Mouse (Mus musculus) cerebellum, postnatal 36 days (tissue): ENCODE measurements around the gene Pfkm.

Experiments used
- DNase-seq, 2 experiments: peaks; one replicate each; pipeline ENCODE4 v3.0.0; 2021 to 2022; ENCODE audit warnings: mixed read lengths in 2 of 2

Gene Pfkm

DNA sequence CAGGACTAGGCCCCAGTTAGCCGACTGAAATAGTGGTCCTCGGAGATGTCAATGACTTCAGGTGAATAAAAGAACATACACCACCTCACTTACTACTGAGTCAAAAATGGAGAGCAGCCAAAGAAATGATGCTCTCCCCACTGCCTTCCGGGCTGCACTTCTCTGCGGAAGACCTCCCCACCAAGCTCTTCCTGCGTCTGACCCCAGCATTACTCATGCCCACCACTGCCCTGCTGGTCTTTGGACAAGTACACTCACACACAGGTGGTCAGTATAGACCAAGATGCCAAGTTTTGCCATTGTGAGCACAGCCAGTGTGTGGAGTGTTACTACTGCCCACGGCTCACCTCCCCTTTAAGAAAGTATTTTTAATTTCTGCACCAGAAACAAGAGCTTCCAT, 10.0 kb downstream of the Pfkm start:
- DNase-seq = no peak

GRCm38 (mm10) chr15:98106506-98106905, 14.1 kb downstream of the Pfkm start:
- no peak for DNase-seq

GRCm38 (mm10) chr15:98107230-98107629, 14.8 kb downstream of the Pfkm start:
- no peak for DNase-seq

- no peak for DNase-seq
Observed at GRCm38 (mm10) chr15:98107703-98108296, 15.4 kb downstream of the Pfkm start.

DNA sequence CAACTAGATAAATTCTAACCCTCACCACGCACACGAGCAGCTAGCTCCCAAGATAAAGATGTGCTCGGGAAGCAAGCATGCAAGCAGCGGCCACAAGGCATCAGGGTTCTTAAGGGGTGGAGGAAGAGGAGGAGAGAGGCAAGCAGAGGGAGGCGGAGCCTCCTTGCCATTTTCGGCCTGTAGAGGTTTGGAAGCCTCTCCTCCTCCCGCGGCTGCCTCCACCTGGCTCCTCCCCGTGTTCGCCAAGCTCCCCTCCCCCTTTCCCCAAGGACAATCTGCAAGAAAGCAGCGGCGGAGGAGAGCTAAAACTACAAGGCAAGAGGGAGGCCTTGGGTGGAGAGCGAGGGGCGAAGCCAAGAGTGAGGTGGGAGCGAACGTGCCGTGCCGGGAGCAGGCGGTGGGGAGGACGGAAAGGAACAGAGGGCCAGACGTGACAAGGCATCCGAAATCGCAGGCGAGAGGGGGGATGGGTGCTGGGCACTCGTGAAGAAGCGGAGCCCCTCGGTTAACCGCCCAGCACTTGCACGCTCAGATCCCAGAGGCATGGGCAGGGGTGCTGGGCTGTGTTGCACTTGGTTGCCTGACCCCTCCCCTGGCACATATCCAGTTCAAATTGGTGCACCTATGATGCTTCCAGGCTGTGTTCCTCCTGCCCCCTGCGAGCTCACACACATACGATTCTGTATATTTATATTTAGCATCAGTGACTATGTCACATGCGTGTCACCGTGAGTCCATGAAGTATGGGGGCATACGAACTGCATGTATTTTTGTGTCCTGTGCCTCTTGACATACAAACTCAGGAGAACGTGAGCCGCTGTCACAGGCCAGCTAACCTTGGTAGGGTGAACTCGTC, 16.1 kb downstream of the Pfkm start:
- peak; percentile 86 to 87 for DNase-seq

- no peak for DNase-seq
Observed at GRCm38 (mm10) chr15:98111791-98112190, 19.4 kb downstream of the Pfkm start.

DNA sequence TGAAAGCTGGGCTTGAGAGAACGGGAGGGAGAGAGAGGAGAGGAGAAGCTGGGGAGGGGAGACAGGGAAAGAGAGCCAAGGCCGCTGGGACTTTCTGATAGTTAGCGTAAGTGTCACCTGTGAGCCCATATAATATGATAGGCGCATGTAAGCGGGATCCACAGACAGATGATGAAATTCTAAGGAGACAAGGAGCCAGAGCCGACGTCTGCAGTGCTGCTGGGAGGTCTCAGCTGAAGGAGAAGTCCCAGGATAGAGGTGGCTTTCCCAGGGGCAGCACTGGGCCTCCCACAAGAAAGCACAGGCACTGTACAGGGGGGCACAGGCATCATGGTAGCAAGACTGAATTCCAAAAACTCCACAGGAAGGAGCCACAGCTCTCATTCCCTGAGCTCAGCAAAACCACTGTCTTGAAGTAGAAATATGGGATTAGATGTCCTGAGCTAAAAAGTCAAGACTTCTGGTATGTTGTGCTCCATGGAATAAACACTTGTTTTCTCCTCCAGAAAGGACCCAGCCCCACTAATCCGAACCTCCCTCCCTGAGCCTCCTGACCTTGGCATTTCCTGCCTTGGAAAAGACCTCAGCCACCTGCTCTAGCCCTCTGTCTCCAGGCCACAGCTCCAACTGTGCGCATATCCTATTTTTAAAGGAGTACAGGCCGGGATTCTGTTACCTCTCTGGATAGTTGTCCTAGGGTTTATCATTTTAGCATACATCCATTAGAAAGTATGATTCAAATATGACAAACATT, 21.9 kb downstream of the Pfkm start:
- DNase-seq = peak; percentile 41 to 45

DNA sequence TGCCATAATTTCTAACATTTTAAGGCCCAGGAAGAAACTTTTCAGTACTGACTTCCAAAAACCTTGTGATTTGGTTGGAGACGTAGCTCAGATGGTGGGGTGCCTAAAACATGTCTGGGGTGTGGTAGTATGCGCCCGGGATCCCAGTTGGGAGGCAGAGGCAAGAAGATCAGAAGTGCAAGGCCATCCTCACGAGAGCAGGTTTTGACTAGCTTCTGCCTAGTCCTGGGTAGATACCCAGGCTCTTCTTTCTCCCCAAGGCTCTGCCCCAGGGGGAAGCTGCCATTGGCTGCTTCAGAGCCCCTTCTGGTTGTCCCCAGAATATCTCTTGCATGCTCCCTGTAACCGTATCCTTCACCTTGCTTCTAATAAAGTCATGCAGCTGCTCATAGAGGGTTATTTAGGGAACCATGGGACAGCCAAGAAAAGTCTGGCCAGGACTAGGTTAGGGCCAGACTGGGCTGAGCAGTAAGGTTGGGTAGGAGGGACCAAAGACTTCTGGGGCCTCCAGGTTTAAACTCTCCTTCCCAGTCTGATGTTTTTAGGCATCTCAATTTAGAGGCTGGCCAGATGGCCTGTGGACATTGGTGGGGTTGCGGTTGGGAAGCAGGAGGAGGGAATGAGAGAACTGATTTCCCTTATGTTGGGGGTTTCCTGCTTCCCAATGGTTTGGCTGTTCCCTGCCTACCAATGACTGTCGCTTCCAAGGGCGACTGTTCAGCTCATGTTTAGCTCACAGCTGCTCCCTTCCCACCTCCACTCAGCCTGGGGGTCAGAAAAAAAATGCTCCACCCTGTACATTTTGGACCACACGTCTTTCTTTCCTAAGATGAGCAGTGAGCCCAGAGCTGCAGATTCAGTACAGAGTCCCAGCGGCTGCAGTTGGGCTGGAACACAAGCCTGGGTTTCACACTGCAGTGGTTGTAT, 22.7 kb downstream of the Pfkm start:
- DNase-seq = no peak

- DNase-seq = no peak
Observed at GRCm38 (mm10) chr15:98115779-98116163, 23.4 kb downstream of the Pfkm start.

DNA sequence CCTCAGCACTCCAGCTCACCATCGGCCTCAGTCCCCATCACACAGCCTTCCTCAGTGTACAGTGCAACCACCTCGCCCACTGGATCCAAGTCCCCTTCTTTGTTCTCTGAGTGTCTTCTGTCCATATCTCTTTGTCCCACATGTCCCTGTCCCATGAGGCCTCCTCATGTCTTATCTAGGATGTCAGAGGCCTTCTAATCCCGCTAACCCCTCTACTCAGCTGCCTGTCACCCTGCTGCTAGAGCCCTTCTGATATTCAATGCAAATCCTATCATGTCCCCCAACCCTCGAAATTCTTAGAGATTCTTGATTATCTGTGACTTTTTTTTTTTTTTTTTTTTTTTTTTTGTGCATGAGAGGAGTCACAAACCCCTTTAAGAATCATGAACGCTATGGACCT, 23.9 kb downstream of the Pfkm start:
- DNase-seq = no peak

DNA sequence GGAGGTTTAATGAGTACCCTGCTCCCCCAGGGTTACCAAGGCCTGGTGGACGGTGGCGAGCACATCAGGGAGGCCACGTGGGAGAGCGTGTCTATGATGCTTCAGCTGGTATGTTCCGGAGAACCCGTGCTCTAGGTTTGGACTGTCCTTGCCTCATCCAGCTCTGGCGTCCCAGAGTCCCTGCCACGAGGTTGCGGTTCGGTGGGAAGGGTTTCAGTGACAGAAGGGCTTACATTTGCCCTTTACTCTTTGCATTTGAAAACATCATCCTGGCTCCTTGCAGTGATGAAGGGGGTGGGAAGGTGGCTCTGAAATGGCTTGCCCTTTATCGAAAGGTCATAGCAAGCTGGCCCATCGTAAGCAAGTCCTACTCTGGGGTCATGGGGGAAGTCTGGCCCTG, 27.0 kb downstream of the Pfkm start:
- DNase-seq = no peak

- DNase-seq = no peak
Observed at GRCm38 (mm10) chr15:98120831-98121230, 28.4 kb downstream of the Pfkm start.

GRCm38 (mm10) chr15:98131001-98131400, 38.6 kb downstream of the Pfkm start:
- DNase-seq = no peak

DNA sequence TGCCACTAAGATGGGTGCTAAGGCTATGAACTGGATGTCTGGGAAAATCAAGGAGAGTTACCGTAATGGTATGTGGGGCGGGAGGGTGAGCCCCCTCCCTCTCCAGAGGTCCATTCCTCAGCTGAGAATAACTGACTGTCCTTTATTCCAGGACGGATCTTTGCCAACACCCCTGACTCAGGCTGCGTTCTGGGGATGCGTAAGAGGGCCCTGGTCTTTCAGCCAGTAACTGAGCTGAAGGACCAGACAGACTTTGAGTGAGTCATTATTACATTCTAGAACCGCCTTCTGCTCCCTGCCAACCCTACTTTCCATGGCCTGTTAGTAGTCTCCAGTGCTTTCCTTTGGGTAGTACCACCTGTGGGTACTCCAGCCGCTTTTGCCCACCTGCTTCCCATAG, 39.1 kb downstream of the Pfkm start:
- no peak for DNase-seq

- DNase-seq = no peak
Observed at GRCm38 (mm10) chr15:98131942-98132655, 39.7 kb downstream of the Pfkm start.

- no peak for DNase-seq
Observed at GRCm38 (mm10) chr15:98133471-98133870, 41.1 kb downstream of the Pfkm start.

DNA sequence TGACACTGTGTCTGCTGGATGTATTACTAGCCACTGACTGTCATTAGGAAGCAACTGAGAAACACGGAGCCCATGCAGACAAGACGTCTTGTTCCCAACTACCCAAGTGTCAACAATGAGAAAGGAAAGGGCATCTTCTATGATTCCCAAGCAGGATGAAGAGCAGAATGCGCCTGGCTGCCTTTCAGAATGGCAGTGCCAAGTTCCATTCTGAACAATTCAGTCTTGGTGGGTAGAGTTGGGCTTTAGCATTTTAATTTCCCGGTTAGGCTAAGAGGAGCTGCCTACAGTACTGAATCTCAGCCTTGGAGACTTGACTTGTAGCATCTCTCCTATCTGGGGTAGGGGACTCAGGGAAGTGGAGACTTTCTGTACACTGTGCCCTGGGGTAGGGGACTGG, 41.6 kb downstream of the Pfkm start:
- no peak for DNase-seq

DNA sequence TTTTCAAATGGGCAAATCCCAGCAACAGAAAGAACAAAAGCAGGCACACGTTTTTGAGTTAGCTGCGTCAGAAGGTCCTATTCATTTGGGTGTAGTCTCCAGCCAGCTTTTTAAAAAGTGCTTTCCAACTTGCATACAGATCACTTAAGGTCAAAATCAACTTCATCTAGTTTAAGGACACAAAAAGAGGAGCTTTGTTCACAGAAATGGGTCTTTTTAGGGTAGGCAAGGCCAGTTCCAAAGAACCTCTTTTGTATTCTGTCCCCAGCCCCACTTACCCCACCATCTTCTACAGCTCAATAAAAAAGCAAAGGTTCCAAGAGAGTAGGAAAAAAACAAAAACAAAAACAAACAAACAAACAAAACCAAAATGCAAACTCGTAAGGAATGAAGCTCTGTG, 42.3 kb downstream of the Pfkm start:
- DNase-seq = no peak

- DNase-seq = no peak
Observed at GRCm38 (mm10) chr15:98135671-98136070, 43.3 kb downstream of the Pfkm start.

DNA sequence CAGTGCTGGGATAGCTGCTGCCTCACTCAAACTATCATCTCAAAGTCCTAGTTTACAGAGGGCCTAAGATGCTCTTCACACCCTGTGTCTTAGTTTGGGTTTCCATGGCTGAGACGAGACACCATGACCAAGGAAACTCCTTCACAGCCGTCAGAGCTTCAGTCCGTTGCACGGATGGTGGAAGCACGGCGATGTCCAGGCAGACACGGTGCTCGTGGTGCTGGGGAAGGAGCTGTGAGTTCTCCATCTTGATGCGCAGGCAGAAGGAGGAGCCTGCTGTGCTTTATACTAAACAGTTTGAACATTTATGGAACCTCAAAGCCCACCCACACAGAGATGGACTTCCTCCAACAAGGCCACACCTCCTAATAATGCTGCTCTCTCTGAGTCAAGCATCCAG, 44.5 kb downstream of the Pfkm start:
- no peak for DNase-seq

DNA sequence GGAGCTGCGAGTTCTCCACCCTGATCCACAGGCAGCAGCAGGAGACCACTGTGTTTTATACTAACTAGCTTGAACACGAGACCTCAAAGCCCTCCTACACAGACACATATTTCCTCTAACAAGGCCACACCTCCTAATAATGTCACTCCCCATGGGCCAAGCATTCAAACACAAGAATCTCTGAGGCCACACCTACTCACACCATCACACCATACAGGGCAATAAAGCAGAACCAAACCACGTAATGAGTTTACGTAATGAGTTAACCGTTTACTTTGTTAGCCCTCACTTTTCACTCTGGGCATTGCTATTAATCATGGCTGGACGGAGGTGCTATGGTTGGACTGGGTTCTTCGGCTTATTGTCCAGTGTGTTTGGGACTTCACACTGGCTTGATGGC, 47.4 kb downstream of the Pfkm start:
- no peak for DNase-seq

DNA sequence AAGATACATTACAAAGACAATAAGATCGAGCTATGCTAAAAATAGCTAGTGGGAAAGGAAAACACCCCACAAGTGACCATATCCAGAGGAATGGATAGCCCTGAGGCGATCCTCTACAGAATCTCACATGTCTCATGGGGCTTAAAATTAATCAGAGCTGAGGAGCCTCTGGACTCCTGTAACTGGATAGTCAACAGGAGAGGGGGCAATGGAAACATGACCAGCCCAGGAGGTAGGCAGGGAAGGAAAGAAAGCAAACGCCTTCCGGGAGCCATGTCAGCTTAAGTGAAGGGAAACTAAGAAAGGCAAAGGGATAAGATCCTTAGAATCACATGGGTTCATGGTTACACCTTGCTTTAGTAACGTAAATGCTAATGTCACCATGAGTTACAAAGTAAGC, 48.4 kb downstream of the Pfkm start:
- no peak for DNase-seq
